Mouse (Mus musculus) cerebellum, postnatal 36 days (tissue): ENCODE data around the gene Zfp3.
"Not testable (repeated sequence)": the region's sequence is repeated elsewhere in the genome, so short reads cannot be mapped to it uniquely, and the experiment has no call there.

Source experiments
- DNase-seq, 2 experiments: peaks; one replicate each; pipeline ENCODE4 v3.0.0; 2021 to 2022; ENCODE audit warnings: mixed read lengths in 2 of 2

Zfp3 gene

DNA sequence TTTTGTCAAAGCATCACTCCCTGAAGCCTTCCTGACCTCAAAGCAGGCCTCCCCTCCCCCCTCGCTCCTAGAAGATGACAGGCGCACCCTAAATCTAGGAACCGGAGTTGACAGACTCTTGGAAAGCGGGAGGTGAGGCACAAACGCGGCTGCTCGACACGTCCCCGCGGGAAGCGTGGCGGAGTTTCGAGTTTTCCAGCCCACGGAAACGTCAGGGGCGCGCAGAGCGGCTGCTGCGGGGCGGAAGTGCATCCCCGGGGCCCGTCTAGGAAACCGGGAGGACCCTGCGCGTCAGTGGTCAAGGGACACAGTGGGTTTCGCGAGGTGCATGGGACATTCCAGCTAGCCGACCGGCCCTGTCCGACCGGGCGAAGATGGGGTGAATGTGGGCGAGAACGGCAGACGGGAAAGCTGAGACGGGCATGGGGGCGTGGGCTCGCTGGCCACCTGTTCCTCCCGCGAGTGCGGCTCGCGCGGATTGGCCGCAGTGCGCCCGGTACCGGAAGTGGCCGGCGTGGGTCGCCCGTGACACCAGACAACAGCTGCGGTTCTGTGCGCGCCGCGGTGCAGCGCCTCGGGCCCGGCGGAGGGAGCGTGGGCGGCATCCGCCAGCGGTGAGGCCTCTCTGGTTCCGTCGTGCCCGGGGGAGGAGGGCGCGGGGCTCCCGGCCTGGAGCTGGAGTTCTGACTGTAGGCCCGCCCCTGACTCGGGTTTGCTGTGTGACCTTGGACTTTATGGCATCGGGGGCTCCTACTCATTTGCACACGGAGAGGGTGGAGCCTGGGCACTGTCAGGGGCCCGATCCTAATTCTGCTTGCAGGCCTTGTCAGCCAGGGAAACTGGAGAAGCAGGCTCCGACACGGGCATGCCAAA, at the start of gene Zfp3:
Gene Zfp3 (plus strand): TSS at position 274 of the 873 bp plus-strand sequence.
- peak; percentile 79 to 85 for DNase-seq

DNA sequence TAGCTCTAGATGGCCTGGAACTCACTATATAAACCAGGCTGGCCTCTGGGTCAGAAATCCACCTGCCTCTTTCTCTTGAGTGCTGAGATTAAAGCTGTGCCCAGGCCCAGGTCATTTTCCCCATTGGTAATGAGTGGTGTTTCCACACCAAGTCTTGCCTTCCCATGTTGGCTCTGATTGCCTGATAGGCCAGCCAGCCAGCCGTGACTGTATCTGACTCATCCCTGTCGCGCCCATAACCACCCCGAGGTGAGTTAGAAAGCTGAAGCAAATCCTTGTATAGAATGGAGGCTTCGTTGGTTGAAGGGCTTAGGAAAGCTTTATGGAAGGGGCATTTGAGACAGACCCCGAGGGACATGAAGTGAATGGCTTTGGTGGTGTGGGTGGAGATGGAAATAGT, 48.2 kb upstream of the Zfp3 start:
- no peak for DNase-seq

DNA sequence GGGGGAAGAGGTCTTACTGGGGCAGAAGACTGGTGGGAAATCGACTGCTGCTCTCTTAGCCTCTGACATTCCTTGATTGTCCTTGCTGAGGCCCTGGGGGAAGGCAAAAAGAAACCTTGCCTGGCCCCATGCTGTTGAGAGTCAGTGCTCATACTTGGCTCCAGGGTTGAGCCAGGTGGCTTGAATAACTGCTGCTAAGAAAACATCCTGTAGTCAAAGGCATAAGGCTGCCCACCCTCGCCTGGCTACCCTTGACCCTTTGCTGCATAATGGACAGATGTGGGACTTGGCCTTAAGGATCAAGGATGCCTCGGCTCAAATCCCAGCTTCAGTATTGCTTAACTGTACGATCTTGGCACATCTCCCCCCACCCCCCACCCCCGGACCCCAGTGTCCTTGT, 45.5 kb upstream of the Zfp3 start:
- DNase-seq, result no peak

DNA sequence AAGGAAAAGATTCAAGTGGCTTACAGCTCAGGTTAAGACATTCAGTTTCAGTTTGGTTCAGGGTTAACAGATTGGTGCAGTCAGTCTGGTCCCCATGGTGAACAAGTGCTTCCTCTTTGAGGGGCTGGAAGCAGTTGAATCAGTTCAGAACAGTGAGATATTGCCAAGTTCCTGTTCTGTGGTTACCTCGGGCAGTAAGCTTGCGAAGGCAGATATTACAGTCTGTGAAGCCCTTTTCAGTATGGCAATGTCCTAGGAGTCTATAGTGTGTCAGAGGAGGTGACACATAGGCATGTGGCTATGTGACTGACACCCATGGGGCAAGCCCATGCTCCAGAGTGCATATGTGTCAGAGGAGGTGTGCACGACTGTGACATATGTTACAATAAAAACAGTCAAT, 43.4 kb upstream of the Zfp3 start:
- no peak for DNase-seq

DNA sequence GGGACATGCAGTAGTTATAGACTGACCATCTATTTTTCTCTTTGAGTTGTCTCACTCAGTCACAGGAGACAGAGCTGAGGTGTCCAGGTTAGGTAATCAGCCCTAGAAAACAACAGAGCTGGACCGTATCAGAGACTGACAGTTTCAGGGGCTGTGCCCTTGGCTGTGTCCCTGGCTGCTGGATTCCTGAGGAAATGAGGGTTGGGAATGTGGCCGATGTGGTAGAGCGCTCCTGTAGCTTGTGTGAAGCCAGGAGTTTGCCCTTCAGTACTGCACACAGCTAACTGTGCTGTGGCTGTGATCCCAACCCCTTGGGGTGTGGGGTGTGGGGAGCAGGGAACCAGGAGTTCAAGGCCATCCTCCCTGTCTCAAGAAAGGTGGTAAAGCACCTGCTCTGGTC, 42.9 kb upstream of the Zfp3 start:
- DNase-seq, result no peak

DNA sequence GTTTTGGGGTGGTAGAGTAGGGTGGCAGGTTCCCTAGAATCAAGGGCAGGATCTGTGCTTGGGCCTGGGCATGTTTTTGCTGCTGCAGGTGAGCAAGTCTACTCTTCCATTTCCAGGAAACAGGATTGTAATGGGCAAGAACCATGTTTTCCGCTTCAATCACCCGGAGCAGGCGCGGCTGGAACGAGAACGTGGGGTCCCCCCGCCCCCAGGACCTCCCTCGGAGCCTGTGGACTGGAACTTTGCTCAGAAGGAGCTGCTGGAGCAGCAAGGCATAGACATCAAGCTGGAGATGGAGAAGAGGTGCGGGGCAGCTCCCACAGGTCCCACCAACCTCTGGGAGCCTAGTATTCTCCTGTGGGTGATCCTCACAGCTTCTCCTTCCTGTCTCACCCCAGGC, 39.3 kb upstream of the Zfp3 start:
- no peak for DNase-seq

DNA sequence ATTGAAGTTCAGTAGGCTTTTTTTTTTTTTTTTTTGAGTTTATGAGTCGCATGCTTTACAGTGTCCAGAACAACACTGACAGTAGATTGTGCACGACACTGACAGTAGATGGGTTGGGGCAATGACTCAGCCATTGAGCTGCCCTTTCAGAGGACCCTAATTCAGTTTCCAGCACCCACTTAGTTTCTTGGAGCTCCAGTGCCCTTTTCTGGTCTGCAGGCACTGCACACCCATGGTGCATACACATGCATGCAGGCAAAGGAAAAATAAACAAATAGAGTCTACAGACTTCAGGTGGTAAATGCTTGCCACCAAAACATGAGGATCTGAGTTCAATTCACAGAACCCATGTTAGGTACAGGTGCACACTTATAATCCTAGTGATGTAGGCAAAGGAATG, 37.4 kb upstream of the Zfp3 start:
- no peak for DNase-seq

DNA sequence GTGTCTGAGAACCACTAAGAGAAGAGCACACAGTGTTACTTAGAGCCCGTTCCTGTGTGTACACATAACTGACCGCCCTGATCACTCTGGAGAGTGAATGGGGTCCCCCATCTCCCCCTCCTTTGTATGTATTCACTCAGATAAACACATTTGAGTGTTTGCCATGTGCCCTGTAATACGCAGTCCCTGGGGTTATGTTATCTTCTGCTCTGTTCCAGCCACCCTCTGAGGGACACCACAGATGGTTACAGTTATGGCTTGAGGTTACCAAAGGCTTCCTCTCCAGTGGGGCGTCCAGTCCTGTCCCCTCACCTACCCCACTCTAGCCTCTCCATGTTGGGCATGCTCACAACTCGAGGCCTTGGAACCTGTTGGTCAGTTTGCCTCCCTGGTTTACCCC, 36.6 kb upstream of the Zfp3 start:
- DNase-seq, result no peak

DNA sequence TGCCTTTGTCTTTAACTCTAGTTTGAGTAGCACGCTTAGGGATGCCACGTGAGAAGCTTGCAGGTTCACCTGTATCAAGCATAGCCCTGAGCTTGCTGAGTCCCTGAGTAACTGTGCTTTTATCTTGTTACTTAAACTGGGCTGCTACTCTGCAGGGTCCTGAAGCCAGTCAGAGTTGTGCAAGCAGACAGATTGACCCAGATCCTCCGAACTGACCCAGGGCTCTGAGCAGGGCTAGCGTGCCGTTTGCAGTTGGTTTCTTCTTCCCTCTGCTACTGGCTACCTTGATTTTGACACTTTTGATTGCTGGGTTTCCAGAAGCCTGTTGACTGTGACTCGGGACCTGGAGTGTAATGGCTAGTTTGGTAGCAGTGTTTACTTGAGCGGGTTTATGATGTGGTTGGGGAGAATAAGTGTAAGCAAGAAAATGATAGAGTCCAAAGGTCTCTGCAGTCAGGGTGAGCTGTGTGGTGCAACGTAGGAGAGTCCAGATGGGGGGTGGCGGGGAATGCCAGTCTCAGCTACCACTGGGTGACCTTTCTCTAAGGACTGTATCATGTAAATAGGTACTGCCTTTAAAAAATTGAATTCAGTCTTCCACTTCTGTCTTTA, 33.5 kb upstream of the Zfp3 start:
- DNase-seq, result no peak

DNA sequence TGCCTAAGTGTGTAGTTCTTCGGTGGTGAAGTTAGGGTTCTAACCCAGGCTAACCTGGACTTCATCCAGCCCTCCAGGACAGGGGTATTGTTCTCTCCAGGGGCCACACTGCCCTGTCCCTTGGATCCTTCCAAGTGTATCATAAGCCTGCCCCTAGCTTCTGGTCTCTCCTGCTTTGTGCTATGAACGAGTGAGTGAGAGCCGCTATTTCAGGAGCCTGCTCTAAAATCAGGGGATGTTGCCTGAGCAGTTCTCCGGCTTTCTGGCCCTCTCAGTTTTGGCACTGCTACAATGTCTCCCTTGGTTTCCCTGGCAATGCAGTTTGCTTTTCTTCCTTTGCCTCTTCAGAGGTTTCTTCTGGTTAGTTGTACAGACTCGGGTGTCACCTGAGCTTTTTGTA, 32.8 kb upstream of the Zfp3 start:
- peak in 1 of 2 experiments; percentile 9 for DNase-seq

DNA sequence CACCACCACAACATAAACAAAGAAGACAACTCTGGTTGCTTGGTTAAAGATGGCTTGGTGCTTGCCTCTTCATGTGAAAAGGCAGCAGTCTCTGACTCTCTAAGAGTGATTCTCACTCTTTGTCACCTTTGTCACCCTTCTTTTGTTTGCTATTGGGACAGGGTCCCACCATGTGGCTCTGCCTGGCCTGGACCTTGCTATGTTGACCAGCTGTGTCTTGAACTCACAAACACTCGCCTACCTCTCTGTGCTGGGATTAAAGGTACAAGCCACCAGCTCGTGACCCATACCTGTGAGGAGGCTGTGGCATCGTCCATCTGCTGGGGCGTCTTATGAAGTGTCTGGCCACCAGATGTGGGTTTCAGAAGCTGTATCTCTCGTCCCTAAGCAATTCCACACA, 30.8 kb upstream of the Zfp3 start:
- DNase-seq, result no peak

DNA sequence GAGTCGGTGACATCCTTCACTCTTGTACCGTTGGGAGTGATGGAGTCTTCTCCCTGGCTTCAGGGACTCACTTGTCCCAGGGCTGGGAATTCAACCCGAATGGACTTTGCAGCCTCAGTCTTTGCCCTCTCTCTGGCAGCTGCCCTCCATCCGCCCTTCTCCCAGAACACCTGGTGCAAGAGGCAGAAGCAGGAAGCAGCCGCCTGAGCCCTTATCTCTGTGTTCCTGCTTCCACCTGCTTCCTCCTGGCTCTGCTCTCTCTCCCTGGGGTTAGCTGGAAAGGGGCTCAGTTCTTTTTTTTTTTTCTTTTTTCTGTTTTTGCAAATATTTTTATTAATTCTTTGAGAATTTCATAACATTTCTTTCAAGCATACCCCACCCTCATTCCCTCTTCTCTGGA, 26.3 kb upstream of the Zfp3 start:
- DNase-seq, result no peak

DNA sequence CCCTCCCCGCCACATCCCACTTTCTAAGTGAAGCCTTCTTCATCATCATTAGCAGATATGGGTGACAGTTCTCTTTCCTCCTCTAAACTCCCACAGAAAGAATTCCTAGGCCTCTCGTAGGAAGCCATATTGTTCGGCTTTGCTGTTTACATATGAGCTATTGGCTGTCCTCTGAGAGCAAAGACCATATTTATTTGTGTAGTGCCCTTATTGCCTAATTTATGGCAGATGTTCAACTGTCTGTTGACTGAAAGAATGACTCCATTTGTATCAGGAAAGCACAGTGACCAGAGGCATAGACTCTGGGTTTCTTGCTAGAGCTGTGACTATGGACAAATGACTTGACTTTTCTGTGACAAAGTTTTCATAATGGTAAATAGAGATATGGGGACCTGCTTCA, 22.4 kb upstream of the Zfp3 start:
- no peak for DNase-seq

DNA sequence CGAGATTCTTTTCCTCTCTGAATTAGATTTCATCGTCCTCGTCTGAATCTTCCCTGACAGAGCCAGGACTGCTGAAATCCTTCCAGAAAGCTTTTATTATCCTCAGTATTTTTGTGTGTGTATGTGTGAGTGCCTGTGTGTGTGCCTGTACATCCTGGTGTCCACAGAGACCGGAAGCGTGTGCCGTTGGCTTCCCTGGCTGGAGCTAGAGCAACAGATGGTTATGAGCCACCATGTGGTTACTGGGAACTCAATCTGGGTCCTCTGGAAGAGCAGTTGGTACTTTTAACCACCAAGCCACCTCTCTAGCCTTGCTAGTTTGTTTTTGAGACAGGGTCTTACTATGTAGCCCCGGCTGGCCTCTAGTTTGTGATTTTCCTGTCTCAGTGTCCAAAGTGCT, 21.9 kb upstream of the Zfp3 start:
- no peak for DNase-seq

DNA sequence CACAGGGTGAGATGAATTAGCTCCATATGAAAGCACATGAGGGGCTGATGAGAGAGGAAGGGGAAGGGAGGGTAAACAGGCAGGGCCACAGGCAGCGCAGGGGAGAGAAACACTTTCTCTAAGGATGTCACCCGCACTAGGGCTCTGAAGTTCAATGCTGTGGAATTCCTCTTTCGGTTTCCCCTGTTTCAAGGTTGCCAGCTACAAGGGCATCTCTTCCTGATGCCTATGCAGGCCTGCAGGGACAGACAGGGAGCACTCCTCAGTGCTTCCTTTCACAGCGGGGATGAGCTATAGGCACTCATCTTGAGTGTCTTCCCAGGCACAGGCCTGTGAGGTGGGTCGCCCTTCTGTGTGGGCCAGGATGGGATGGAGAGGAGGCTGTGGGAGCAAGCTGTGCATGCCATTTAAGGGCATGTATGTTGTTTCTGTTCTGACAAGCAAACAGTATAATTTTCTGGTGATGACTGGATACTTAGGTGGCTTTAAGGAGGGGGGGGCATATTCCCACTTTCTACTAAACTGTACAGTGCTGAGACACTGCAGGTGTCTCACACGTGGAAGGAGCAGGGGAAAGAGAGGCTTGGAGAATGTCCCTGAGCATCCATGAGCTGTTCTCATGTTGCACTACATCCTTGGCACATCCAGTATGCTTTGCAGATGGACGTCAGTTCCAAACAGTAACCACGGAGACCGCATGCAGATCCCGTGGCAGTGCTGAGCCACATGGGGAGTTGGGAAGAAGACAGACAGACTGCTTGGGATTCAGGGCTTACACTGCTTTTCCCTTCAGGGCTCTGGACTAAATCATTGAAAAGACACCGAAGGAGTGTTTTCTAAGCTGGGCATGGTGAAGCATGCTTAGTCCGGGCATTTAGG, 21.2 kb upstream of the Zfp3 start:
- no peak for DNase-seq

DNA sequence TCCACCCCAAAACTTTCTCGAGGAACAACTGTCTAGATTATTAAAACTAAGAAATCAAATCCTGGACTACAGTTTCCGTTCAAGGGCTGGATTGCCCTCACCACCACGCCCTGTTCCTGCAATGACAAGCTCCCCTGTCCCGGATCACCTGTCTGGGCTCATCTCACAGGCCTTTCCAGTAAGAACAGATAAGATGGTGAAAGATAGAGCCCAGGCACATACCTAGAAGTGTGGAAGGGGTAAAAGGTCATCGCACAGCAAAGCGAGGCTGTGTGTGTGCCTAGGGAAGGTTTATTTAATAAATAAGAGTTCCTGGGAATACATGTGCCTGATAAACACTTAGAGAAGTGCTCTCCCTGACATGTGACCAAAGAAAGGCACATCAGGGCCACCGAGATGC, 18.4 kb upstream of the Zfp3 start:
- no peak for DNase-seq

DNA sequence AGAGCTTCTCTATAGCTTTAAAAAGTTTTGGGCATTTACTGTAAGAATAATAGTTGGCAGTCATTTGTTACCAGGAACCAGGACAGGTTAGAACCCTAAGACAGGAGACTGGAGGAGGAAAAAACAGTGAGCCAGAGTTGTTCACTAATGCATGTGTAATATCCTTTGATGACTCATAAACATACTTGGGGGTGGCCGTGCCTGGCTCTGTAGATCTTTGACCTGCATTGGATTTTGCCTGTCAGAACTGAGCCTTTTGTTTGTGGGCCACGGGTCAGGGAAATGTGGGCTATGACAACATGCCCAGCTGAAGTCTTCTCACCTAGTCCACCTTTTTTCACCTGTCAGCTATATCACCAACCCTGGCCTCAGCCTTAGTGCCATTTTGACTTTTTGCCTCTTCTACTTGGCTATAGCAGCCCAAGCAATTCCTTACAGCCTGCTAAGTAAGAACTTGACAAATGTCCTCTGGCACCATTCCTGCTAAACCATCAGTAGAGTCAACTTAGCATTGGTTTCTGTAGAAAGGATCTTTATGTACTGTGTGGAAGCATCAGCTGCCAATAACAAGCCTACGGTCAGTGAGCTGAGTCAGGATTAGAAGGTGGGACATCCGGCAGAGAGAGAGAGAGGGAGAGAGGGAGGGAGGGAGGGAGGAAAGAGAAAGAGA, 16.0 kb upstream of the Zfp3 start:
- no peak for DNase-seq

DNA sequence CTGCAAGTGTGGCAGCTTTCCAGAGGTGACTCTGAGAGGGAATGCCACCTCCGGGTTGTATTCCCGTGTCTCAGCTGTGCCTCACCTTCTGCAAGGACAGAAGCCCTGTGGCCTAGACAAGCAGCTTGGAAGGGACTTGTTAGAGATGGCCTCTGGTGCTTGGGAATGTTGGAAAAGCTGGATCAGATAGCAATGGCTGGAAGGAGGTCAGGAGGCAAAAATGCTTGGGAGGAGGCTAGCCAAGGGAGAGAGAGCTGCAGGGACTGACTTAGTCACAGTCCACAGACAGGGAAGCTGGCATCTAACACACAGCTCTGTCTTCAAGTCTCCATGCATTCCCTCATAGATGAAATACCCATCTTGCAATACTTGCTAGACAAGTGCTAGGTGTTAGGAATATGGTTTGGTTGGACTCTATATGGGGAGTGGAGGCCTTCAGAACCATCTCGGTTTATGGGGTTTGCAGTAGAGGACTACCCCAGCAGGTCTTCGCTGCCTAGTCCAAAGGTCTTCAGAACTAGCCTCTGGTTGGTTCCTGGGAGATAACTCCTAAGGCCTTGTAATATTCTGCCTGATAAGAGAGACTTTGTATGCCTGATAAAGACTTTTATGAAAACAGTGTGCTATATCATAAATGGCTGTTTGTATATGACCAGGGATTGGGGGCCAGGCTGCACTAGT, 11.5 kb upstream of the Zfp3 start:
- no peak for DNase-seq

DNA sequence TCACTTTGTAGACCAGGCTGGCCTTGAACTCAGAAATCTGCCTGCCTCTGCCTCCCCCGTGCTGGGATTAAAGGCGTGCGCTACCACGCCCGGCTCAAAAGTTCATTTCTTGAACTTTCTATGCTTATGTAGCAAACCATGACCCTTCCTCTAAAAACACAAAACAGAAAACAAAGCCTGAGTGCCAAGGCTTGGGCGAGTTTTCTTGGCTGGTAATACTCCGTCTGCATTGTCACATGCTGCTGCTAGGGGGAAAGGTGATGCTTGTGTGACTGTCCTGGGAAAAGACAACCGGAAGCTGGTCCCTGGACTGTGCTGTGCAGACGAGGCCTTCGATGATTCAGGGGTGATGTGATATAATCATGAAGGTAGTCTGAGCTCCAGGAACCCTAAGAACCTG, 10.9 kb upstream of the Zfp3 start:
- no peak for DNase-seq

DNA sequence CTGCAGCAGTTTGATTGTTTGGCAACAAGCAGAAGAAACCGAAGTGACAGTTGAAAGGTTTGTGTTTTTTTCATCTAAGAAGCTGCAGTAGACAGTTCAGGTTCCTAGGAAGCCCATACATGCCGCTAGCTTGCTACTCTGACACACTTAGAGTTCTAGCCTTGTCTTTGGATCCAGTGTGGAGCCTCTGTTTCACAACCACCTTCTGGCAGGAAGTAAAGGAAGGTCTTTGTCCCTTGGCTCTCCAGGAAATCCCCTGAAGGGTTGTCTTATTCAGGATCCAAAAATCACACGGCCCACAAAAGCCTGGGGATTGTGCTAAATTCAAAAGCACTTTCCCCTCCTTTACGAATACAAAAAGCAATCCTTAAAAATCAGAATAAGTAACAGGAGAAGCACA, 9.5 kb upstream of the Zfp3 start:
- DNase-seq, result no peak

DNA sequence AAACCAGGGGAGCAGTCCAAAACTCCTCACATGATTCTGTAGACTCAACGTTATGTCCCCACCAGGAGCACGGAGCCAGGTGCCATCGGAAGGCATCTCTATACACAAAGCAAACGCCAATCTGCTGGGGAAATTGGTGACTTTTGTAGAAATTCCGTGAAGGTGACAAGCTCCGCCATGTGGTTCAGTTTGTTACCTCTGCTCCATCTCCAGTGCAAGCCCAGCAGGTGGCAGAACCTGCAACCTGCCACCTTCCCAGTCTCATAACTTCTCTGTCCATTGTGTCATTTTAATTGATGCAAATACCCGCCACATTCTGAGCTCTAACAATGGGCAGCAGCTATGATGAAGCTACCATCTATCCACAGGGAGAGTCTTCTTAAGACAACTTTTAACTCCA, 9.1 kb upstream of the Zfp3 start:
- DNase-seq, result no peak

DNA sequence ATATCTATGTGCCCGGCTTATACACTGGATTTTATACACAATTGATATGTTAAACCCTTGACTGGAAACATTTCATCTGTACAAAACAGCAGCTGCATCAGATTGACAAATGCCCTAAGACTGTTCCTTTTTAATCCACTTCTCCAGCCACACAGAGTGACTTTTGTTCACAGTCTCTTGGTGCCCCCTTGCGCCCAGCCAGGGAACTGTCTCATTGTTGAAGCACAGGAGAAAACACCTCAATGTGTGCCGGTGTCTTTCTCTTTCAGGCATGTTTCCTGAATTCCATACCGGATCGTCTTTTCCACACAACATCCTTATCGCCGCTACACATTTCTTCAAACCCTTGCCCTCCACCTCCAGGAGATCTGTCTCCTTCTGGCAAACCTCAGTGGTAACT, 8.4 kb upstream of the Zfp3 start:
- DNase-seq, result peak; percentile 85 to 89

DNA sequence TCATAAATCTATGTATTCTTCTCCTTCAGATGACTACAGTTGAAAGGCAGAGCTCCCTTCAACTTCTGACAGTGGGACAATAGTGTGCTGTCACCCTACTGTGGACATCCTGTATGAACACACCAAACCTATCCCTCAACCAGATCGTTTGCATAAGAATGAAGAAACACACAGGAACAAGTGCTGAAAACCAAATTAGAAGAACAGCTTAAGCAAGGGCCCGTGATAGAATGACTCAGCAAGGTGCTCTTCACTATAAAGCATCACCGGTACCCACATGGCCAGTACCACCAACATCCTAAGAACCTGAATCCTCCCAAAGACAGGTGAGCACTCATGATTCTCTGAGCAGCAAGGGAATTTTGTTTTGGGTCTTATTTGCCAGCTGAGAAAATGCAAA, 3.6 kb upstream of the Zfp3 start:
- DNase-seq, result not testable (repeated sequence)
